Mouse (Mus musculus): ENCODE measurements around the gene Cpox. TPM values are rescaled to one million over a fixed set of nuclear protein-coding genes. Genes with fewer than 3 reads are reported as not detected.

The Cpox gene
- total and polyA plus RNA-seq, 3 experiments, result 266 to 1,587 (median 297) TPM

DNA sequence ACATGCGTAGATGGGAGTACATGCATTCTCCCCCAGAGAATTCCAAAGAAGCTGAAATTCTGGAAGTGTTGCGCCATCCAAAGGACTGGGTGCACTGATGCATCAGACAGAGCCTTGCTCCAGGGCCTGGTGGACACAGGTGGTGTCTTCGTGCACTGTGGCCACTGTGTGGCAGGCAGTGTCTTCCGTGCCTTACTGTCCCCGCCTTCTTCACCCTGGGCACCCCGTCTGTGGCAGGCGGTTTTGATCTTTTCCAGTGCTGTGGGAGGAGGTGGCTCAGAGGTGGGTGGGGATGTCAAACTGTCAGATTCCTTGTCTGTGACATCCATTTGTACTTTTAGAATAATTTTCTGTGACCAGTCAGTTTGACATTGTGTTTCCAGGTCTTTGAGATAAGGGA, 8.6 kb downstream of the Cpox start:
- Histone ChIP-seq H3K4me1 (ENCODE audit: insufficient read depth, low read depth, low read length) (peaks cover 71% of the 10 kb centered on the region), H3K9me3 (replicated peaks) (no peaks in the 10 kb centered on the region), H3K4me3 (ENCODE audit: low read depth, low read length) (peak overlapping the region; percentile 66; the same call in 1 of the 2 replicates), H3K27me3 (ENCODE audit: insufficient read depth, low read length) (no peaks in the 10 kb centered on the region), H3K36me3 (replicated peaks) (peaks cover 78% of the 10 kb centered on the region)
- DNase-seq (ENCODE audit: low spot score), result no peak
- ATAC-seq (ENCODE audit: extremely low read depth, insufficient number of reproducible peaks, low FRiP score, poor library complexity, severe bottlenecking), result peak; percentile 52
- TF ChIP-seq GATA2 (IDR thresholded peaks at IDR 0.05; ENCODE audit: borderline replicate concordance, low read depth, low read length) (no peak), GATA1 (IDR thresholded peaks at IDR 0.05; ENCODE audit: borderline replicate concordance, low read length) (no peak), TAL1 (conservative IDR thresholded peaks at IDR 0.05; ENCODE audit: low read depth, low read length) (no peak), CTCF (IDR thresholded peaks at IDR 0.05; ENCODE audit: low read depth, low read length) (no peak), POLR2AphosphoS5 (IDR thresholded peaks at IDR 0.05; ENCODE audit: insufficient replicate concordance, low read depth, low read length) (0 out of 2 replicates have a peak, but pooled peaks have one; percentile 70)

DNA sequence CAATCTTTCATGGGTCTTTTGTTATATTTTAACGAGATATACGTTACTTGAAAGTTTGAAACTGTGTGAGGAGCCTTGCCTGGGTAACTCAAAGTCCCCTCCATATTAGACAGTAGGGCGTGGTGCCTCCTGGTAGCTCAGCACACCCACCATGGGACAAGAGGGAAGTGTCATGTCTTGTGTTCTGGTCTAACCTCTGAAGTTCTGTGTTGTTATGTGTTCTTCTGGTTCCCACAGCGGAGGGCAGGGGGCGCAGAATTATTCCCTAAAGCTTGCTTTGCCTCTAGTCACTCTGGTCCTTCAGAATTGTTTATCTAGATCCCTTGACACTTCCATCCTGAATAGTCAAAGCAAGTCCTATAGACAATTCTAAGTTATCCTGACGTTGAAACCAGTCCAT, 12.0 kb downstream of the Cpox start:
- no peak overlapping the region for H3K4me3 ChIP-seq (ENCODE audit: low read depth, low read length)
- H3K4me1 ChIP-seq (ENCODE audit: insufficient read depth, low read depth, low read length), result peaks cover 53% of the 10 kb centered on the region
- no peaks in the 10 kb centered on the region for H3K9me3 ChIP-seq (replicated peaks)
- ATAC-seq (ENCODE audit: extremely low read depth, insufficient number of reproducible peaks, low FRiP score, poor library complexity, severe bottlenecking) (no peak), DNase-seq (ENCODE audit: low spot score) (no peak)
- H3K27me3 ChIP-seq (ENCODE audit: insufficient read depth, low read length), result no peaks in the 10 kb centered on the region
- TF ChIP-seq POLR2AphosphoS5 (IDR thresholded peaks at IDR 0.05; ENCODE audit: insufficient replicate concordance, low read depth, low read length) (peak; percentile 82; the same call in 1 of the 2 replicates), GATA1 (IDR thresholded peaks at IDR 0.05; ENCODE audit: borderline replicate concordance, low read length) (no peak), CTCF (IDR thresholded peaks at IDR 0.05; ENCODE audit: low read depth, low read length) (no peak), GATA2 (IDR thresholded peaks at IDR 0.05; ENCODE audit: borderline replicate concordance, low read depth, low read length) (no peak), TAL1 (conservative IDR thresholded peaks at IDR 0.05; ENCODE audit: low read depth, low read length) (no peak)
- H3K36me3 ChIP-seq (replicated peaks), result peaks cover 60% of the 10 kb centered on the region

DNA sequence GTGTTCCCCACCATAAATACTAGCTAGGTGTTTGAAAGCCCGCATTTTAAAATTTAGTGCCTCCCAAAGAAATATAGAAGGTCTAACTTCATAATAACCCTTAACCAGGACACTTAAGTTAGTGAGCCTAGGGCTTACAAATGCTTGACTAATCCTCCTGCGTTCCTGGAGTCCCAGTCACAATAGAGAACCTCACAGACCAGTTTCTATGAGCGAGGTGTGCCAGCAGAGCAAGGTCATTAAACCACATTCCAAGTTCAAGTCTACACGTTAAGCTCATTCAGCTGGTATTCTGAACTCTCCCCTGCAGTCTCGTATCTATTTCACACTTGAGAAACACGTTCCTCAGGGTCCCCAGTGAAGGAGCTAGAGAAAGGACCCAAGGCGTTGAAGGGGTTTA, 12.8 kb downstream of the Cpox start:
- no peak for ATAC-seq (ENCODE audit: extremely low read depth, insufficient number of reproducible peaks, low FRiP score, poor library complexity, severe bottlenecking)
- no peak for TF ChIP-seq GATA2 (IDR thresholded peaks at IDR 0.05; ENCODE audit: borderline replicate concordance, low read depth, low read length)
- TF ChIP-seq CTCF (IDR thresholded peaks at IDR 0.05; ENCODE audit: low read depth, low read length), result no peak
- no peak for TF ChIP-seq TAL1 (conservative IDR thresholded peaks at IDR 0.05; ENCODE audit: low read depth, low read length)
- TF ChIP-seq POLR2AphosphoS5 (IDR thresholded peaks at IDR 0.05; ENCODE audit: insufficient replicate concordance, low read depth, low read length), result no peak
- TF ChIP-seq GATA1 (IDR thresholded peaks at IDR 0.05; ENCODE audit: borderline replicate concordance, low read length), result no peak
- DNase-seq (ENCODE audit: low spot score), result no peak
- Histone ChIP-seq H3K36me3 (replicated peaks) (peaks cover 52% of the 10 kb centered on the region), H3K27me3 (ENCODE audit: insufficient read depth, low read length) (no peaks in the 10 kb centered on the region), H3K9me3 (replicated peaks) (no peaks in the 10 kb centered on the region), H3K4me3 (ENCODE audit: low read depth, low read length) (no peak overlapping the region), H3K4me1 (ENCODE audit: insufficient read depth, low read depth, low read length) (peaks cover 45% of the 10 kb centered on the region)

DNA sequence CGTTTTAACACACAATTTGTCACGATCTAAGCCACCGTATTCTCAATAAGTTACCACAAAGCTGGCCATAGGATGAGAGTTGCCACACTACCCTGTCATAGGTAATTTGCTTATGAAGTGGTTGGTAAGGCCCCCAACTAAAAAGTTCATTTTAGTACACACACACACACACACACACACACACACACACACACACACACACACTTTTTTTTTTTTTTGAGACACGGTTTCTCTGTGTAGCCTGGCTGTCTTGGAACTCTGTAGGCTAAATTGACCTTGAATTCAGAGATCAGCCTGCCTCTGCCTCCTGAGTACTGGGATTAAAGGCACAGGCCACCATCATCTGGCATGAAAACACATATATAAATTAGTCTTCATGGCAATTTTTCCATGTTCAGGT, 13.8 kb downstream of the Cpox start:
- no peaks in the 10 kb centered on the region for H3K27me3 ChIP-seq (ENCODE audit: insufficient read depth, low read length)

DNA sequence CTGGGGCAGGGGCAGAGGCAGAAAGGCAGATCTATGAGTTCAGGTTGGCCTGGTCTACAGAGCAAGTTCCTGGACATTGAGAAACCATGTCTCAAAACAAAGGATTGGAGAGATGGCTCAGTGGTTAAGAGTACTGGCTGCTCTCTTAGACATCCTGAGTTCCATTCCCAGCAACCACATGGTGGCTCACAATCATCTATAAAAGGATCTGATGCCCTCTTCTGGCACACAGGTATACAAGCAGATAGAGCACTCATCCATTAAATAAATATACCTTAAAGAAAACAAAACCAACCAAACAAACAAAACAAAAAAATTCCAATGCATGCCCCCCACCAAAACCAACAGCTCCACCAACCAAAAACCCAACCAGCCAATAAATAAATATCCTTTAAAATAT, 14.4 kb downstream of the Cpox start:
- H3K36me3 ChIP-seq (replicated peaks), result peaks cover 40% of the 10 kb centered on the region
- no peaks in the 10 kb centered on the region for H3K27me3 ChIP-seq (ENCODE audit: insufficient read depth, low read length)
- ATAC-seq (ENCODE audit: extremely low read depth, insufficient number of reproducible peaks, low FRiP score, poor library complexity, severe bottlenecking) (no peak), DNase-seq (ENCODE audit: low spot score) (no peak)
- H3K4me1 ChIP-seq (ENCODE audit: insufficient read depth, low read depth, low read length), result peaks cover 34% of the 10 kb centered on the region
- H3K9me3 ChIP-seq (replicated peaks), result no peaks in the 10 kb centered on the region
- no peak overlapping the region for H3K4me3 ChIP-seq (ENCODE audit: low read depth, low read length)
- no peak for TF ChIP-seq POLR2AphosphoS5 (IDR thresholded peaks at IDR 0.05; ENCODE audit: insufficient replicate concordance, low read depth, low read length)
- TF ChIP-seq GATA1 (IDR thresholded peaks at IDR 0.05; ENCODE audit: borderline replicate concordance, low read length), result no peak
- no peak for TF ChIP-seq TAL1 (conservative IDR thresholded peaks at IDR 0.05; ENCODE audit: low read depth, low read length)

More for the DNA sequence above, 13.8 kb downstream of the Cpox start:
- DNase-seq (ENCODE audit: low spot score) (no peak), ATAC-seq (ENCODE audit: extremely low read depth, insufficient number of reproducible peaks, low FRiP score, poor library complexity, severe bottlenecking) (no peak)
- TF ChIP-seq TAL1 (conservative IDR thresholded peaks at IDR 0.05; ENCODE audit: low read depth, low read length) (no peak), GATA1 (IDR thresholded peaks at IDR 0.05; ENCODE audit: borderline replicate concordance, low read length) (no peak), GATA2 (IDR thresholded peaks at IDR 0.05; ENCODE audit: borderline replicate concordance, low read depth, low read length) (no peak), CTCF (IDR thresholded peaks at IDR 0.05; ENCODE audit: low read depth, low read length) (no peak), POLR2AphosphoS5 (IDR thresholded peaks at IDR 0.05; ENCODE audit: insufficient replicate concordance, low read depth, low read length) (0 out of 2 replicates have a peak, but pooled peaks have one; percentile 11)
- Histone ChIP-seq H3K4me1 (ENCODE audit: insufficient read depth, low read depth, low read length) (peaks cover 36% of the 10 kb centered on the region), H3K9me3 (replicated peaks) (no peaks in the 10 kb centered on the region), H3K4me3 (ENCODE audit: low read depth, low read length) (no peak overlapping the region), H3K36me3 (replicated peaks) (peaks cover 42% of the 10 kb centered on the region)

DNA sequence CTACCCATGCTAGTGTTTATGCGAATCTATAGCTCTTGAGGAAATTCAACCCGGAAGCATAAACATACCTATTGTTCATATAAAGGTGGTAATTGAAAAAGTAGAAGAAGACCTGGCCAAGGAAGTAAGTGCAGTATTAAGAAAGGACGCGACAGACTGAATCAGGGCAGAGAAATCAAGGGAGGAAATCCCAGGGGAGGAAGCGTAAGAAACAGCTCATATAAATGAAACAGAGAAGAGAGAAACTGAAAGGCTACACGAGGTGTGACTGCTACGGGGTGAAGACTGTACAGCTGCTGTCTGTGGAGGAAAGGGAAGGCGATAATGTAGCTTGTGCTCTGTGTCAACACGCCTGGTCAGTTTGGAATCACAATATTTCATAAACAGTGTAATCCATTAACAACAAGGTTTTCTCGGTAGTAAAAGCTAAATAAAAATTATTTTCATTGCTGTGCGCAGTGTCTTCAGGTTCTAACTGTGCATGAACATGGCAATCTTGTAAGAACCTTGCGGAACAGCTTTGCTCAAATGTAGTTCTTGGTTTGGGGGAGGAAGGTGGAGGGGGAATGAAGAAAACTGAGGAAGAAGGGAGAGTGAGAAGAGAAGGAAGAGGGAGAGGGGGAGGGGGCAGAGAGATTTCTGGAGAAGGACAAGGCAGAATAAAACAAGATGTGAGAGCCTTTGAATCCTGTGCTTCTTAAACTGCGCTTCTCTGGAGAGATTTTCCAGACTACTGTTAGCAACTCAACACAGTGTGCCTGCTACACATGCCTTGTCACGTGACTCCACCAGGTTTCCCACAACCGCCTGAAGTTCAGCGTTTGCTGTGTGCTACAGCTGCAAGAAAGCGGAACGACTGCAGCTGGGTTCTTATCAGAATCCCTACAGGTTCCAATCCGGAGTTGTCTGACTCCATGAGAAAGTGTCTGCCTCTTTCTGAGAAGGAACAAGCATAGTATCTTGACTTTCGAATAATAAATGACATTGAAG, 15.8 kb downstream of the Cpox start:
- TF ChIP-seq CTCF (IDR thresholded peaks at IDR 0.05; ENCODE audit: low read depth, low read length), result no peak
- no peak for TF ChIP-seq POLR2AphosphoS5 (IDR thresholded peaks at IDR 0.05; ENCODE audit: insufficient replicate concordance, low read depth, low read length)
- TF ChIP-seq GATA1 (IDR thresholded peaks at IDR 0.05; ENCODE audit: borderline replicate concordance, low read length), result no peak
- no peak for TF ChIP-seq TAL1 (conservative IDR thresholded peaks at IDR 0.05; ENCODE audit: low read depth, low read length)
- TF ChIP-seq GATA2 (IDR thresholded peaks at IDR 0.05; ENCODE audit: borderline replicate concordance, low read depth, low read length), result no peak
- Histone ChIP-seq H3K27me3 (ENCODE audit: insufficient read depth, low read length) (no peaks in the 10 kb centered on the region), H3K36me3 (replicated peaks) (peaks cover 34% of the 10 kb centered on the region), H3K9me3 (replicated peaks) (no peaks in the 10 kb centered on the region), H3K4me3 (ENCODE audit: low read depth, low read length) (no peak overlapping the region), H3K4me1 (ENCODE audit: insufficient read depth, low read depth, low read length) (peaks cover 38% of the 10 kb centered on the region)
- peak; percentile 71 for ATAC-seq (ENCODE audit: extremely low read depth, insufficient number of reproducible peaks, low FRiP score, poor library complexity, severe bottlenecking)
- no peak for DNase-seq (ENCODE audit: low spot score)
